Mouse (Mus musculus) ovary, adult 2 months (tissue): ENCODE data around the gene Tssk6. TPM values are rescaled to one million over a fixed set of nuclear protein-coding genes. Genes with fewer than 3 reads are reported as not detected.

Experiments
- polyA plus RNA-seq: library from polyadenylated mRNA; depleted of rRNA; stranded (reverse); fragments of >200 nt; gene quantifications from 2 replicates; pipeline ENCODE4 v1.2.3, GENCODE M21; 2012; rRNA removed

Tssk6 gene
- polyA plus RNA-seq, result 2.1 and 3.1 TPM in 2 replicates

DNA sequence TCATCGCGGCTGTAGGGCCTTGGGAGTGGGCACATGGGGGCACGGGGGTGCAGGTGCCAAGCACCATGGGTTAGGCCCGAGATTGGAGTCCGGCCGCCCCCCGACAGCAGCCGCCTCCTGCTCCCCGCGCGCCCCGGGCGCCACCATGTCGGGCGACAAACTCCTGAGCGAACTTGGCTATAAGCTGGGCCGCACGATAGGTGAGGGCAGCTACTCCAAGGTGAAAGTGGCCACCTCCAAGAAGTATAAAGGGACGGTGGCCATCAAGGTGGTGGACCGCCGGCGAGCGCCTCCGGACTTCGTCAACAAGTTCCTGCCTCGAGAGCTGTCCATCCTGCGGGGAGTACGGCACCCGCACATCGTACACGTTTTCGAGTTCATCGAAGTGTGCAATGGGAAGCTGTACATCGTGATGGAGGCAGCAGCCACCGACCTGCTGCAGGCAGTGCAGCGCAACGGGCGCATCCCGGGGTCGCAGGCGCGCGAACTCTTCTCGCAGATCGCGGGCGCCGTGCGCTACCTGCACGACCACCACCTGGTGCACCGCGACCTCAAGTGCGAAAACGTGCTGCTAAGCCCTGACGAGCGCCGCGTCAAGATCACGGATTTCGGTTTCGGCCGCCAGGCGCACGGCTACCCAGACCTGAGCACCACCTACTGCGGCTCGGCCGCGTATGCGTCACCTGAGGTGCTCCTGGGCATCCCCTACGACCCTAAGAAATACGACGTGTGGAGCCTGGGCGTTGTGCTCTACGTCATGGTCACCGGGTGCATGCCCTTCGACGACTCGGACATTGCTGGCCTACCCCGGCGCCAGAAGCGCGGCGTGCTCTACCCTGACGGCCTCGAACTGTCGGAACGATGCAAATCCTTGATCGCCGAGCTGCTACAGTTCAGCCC is at the start of gene Tssk6, which contains the start of the genes Ndufa13 and Yjefn3:
Gene Tssk6 (plus strand): TSS at position 22 of the 900 bp plus-strand sequence.
Gene Ndufa13 (minus strand): TSS at position 396 of the 900 bp plus-strand sequence.
Gene Yjefn3 (minus strand): TSS at position 550 of the 900 bp plus-strand sequence.

DNA sequence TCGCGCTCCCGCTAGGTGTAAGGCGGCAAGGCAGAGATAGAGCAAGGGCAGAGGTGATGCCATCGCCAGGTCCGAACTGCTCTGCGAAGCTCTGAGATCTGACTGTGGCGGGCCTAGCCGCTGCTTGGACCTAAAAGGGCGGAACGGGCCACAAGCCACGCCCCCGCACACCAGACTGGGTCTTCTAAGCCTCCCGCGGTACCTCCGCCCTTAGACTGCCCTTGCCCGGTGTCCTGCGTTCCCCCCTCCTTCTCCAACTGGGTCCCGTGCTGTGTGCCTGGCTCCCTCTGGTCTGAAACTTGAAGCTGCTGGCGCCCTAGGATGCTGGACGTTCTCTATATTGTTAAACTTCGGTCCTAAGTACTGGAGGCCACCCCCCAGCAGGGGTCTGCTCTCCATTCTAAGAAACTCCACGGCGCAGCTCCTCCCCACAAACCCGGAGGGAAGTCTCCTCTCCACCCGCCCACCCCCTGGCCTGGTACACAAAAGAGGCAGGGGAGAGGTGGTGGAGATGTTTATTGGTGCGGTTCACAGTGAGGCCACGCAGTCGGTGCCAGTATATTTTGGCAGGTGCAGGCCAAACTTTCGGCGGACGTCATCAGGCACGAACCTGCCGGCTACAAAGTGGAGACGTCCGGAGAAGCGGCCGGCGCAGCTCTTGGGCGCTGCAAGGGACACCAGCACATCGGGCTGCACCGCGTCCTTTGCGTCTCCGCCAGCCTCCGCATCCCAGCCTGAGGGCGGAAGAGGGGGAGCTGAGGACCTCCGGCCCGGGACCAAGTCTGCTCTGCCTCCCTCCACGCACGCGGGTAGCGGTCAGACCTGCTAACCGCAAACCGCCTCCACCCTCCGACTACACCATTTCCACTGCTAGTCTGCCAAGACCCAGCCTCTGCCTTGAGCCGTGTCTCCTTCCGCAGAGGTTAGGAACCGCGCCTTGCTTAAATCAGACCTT is 14.4 kb upstream of the Tssk6 start, which contains the start of gene Cilp2:
Gene Cilp2 (minus strand): TSS at position 399 of the 955 bp plus-strand sequence.

Other genes with a start within 250 kb of the Tssk6 start
- 1.2 TPM in 2 replicates for gene Zfp964, start 247.7 kb upstream of the Tssk6 start, polyA plus RNA-seq
- gene Zfp869, start 191.5 kb upstream of the Tssk6 start, polyA plus RNA-seq, result 1.3 and 1.6 TPM in 2 replicates
- 2.0 and 2.3 TPM in 2 replicates for gene Zfp963, start 152.2 kb upstream of the Tssk6 start, polyA plus RNA-seq
- 1.3 TPM in 1 of 2 replicates, not detected in the other for gene Gm20422, start 127.3 kb upstream of the Tssk6 start, polyA plus RNA-seq
- gene Atp13a1, start 111.0 kb upstream of the Tssk6 start, polyA plus RNA-seq, result 140 and 171 TPM in 2 replicates
- 8.8 and 12.2 TPM in 2 replicates for gene Zfp866, start 111.0 kb upstream of the Tssk6 start, polyA plus RNA-seq
- 25.7 and 31.8 TPM in 2 replicates for gene Gmip, start 93.5 kb upstream of the Tssk6 start, polyA plus RNA-seq
- gene Lpar2, start 79.8 kb upstream of the Tssk6 start, polyA plus RNA-seq, result 7.3 and 7.6 TPM in 2 replicates
- gene Pbx4, start 69.7 kb upstream of the Tssk6 start, polyA plus RNA-seq, result 3.2 and 11.6 TPM in 2 replicates
- 0.92 and 1.4 TPM in 2 replicates for gene Cilp2, start 14.5 kb upstream of the Tssk6 start, polyA plus RNA-seq
- gene Ndufa13, start 374 bp downstream of the Tssk6 start, polyA plus RNA-seq, result 98.7 and 144 TPM in 2 replicates
- gene Yjefn3, start 528 bp downstream of the Tssk6 start, polyA plus RNA-seq, result 14.1 and 14.6 TPM in 2 replicates
- gene Gatad2a, start 94.2 kb downstream of the Tssk6 start, polyA plus RNA-seq, result 79.6 and 96.8 TPM in 2 replicates
- 155 and 161 TPM in 2 replicates for gene Mau2, start 140.6 kb downstream of the Tssk6 start, polyA plus RNA-seq
- 9.9 and 11.8 TPM in 2 replicates for gene Sugp1, start 140.6 kb downstream of the Tssk6 start, polyA plus RNA-seq
- gene Tm6sf2, start 170.7 kb downstream of the Tssk6 start, polyA plus RNA-seq, result 5.8 and 7.3 TPM in 2 replicates
- 0.15 and 0.20 TPM in 2 replicates for gene Hapln4, start 181.3 kb downstream of the Tssk6 start, polyA plus RNA-seq
- gene Ncan, start 218.7 kb downstream of the Tssk6 start, polyA plus RNA-seq, result 0.06 and 0.09 TPM in 2 replicates
- 11.8 and 14.6 TPM in 2 replicates for gene Nr2c2ap, start 229.1 kb downstream of the Tssk6 start, polyA plus RNA-seq
- 29.3 and 37.2 TPM in 2 replicates for gene Rfxank, start 237.0 kb downstream of the Tssk6 start, polyA plus RNA-seq
- gene Borcs8, start 237.3 kb downstream of the Tssk6 start, polyA plus RNA-seq, result 116 and 135 TPM in 2 replicates
- 1.7 and 4.5 TPM in 2 replicates for gene Mef2b, start 237.5 kb downstream of the Tssk6 start, polyA plus RNA-seq